Mouse (Mus musculus) heart, adult 18-20 months (tissue): ENCODE results near the gene Arnt2. TPM values are rescaled to one million over a fixed set of nuclear protein-coding genes. Genes with fewer than 3 reads are reported as not detected.

Experiments used
- DNase-seq, 2 experiments: peaks; one replicate each; pipeline ENCODE4 v3.0.0; 2021 to 2022; ENCODE audit warnings: mixed read lengths in 1 of 2
- total RNA-seq, 2 experiments: library from RNA; stranded (reverse); gene quantifications; 2 replicates each; pipeline ENCODE4 v1.2.3; 2021

Arnt2 gene
- total RNA-seq, 2 experiments from 2014 or later: 0.40 to 1.4 TPM

GRCm38 (mm10) chr7:84343160-84343559 lies 66.8 kb downstream of the Arnt2 start:
- no peak for DNase-seq

DNA sequence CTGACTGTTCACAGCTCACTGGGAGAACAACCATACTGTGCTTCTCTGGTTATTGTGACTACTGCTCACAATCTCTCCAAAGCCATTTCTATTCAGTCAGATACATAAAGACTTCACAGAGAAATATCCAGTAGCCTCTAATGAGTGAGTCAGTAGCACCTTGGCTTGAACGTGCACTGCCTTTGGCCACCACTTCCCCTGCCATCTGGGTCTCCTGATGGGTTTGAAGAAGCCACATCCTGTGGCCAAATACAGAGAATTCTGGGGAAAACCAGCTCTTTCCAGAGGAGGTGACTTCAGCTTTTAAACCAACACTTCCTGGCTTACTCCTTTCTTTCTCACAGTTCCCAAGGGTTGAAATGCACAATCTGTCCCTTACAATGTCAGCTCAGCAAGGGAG lies 69.0 kb downstream of the Arnt2 start:
- no peak for DNase-seq

- peak; percentile 23 to 27 for DNase-seq
Measured at GRCm38 (mm10) chr7:84339186-84339585, 70.8 kb downstream of the Arnt2 start.

GRCm38 (mm10) chr7:84337768-84338167 lies 72.2 kb downstream of the Arnt2 start:
- peak; percentile 44 to 68 for DNase-seq

GRCm38 (mm10) chr7:84336907-84337306 lies 73.1 kb downstream of the Arnt2 start:
- DNase-seq: no peak

DNA sequence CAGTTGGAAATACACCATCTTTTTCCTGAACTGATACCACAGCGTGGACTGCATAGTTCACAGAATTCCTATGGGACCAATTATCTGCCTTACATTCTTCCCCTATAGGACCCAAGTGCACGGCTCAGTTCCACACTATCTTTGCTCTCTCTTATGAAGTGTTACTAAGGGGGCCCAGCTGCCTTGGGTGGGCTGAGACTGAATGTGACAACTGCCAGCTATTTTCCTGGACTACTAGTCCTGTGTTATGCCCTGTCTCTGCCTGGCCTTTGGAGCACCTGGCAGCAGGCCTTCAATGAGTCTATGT lies 73.4 kb downstream of the Arnt2 start:
- DNase-seq: no peak

DNA sequence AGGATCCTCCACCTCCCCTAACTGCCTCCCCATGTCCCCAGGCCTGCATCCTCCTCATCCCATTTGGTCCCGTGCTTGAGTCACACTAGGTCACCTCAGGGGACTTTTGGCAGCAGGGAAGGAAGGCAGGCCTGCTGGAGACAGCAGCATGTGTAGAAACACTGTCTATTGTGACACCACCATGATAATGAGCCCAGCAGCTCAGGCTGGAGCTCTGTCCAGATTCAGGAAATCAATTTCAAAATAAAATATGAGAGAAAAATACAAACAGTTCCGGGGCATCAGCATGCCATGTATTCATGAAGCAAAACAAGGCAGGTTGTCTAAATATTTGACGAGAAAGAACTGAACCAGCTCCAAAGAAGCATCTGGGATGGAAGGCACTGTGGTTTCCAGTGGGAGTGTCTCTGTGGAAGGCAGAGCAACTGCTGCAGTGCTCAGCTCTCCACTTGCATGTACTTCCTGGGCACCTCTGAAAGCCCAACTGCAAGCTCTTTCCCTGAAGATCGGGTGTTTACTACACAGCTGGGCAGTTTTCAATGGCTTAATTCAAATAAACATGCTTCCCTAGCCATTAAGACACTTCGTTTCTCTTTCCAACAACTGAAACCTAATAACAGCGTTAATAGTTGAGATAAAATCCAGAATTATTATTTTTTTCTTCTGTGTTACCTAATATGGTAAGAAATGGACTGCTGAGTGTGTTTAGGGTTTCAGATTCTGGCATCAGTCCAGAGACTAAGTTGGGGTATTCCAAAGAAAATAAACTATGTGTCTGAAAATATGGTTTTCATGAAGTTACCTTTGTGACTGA lies 74.0 kb downstream of the Arnt2 start:
- DNase-seq: peak in 1 of 2 experiments; percentile 16

- no peak for DNase-seq
Measured at GRCm38 (mm10) chr7:84333996-84334395, 76.0 kb downstream of the Arnt2 start.

DNA sequence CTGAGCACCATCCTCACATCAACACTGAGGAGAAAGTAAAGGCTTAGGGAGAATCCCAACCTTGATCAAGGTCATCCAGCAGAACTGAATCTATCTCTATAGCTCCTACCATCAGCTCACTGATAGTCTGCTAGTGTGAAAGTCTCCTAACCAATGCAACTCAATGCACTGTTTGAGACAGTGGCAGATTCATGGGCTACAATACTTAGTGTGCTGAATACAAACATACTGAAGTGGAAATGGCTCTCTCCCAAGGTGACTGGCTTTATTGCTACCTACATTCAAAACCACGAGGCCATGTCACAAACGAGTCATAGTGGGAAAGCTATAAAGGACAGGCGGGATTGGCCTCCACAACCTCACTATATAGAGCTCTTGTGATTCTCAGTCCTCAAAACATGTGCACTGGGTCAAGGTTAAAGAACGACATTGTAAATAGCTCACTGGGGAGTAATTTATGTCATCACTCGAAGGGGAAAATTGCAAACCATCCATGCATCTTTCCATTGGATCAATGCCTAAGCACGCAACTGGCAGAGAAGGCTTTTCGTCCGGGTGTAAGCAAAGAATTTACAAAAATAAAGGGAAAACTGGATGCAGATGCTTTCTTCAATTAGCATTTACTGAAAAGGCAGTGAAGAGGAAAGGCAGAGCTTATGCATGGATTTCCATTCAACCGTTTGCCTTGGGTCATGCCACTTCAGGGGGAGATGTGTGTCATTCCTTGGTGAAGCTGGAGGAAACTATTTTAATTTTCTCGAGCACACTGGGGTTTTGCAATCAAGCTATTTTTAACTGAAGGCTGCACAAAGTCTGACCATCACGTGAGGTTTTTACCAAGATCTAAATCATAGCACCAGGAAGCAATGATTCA lies 77.4 kb downstream of the Arnt2 start:
- no peak for DNase-seq

DNA sequence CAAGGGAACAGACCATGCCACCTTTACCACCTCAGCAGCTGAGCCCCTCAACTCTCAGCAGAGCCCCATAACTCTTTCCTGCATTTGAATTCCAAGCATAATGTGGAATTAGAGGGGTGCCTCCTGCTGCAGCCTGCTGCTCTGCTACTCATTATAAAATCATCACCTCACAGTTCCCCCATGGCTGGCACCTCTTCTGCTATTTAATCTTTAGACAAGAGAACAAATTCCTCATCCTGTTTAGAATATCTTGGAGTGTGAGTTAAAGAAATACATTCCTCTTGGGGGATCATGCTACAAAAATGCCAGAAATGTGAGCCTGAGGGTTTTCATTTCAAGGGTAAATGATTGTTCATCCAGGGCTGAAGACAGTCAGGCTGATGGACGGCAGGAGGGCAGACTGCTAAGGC lies 80.8 kb downstream of the Arnt2 start:
- DNase-seq: no peak

GRCm38 (mm10) chr7:84328770-84329169 lies 81.2 kb downstream of the Arnt2 start:
- no peak for DNase-seq

- DNase-seq: no peak
Measured at GRCm38 (mm10) chr7:84325570-84326328, 84.2 kb downstream of the Arnt2 start.

GRCm38 (mm10) chr7:84321542-84321941 lies 88.4 kb downstream of the Arnt2 start:
- DNase-seq: no peak

DNA sequence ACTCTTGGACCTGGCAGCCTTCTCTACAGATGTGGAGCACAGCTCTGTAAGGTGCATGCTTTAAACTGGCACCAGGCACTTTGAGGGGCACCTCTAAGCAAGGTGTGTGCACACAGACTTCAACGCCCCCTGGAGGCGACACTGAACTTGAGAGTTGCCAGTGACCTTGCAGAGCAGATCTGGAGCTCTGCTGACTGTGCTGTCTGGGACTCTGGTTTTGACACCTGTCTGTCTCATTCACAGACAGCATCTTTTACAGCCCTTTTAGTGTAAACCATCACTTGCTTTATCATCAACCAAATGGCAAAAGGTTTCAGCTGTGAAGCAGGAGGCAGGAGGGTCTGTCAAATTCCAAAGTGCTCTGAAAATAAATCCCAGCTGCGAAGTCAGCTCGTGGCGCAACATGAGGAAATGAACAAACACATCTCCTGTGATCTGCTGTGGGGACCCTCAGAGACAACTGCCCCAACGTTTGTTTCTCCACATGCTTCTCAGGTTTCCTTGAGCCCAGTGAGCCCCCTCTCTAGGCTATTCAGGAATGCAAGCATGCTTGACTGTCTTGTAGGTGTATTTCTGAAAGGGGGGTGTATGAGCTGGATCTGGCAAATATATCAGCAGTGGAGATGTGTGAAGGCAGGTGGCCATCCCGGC lies 94.5 kb downstream of the Arnt2 start:
- no peak for DNase-seq

DNA sequence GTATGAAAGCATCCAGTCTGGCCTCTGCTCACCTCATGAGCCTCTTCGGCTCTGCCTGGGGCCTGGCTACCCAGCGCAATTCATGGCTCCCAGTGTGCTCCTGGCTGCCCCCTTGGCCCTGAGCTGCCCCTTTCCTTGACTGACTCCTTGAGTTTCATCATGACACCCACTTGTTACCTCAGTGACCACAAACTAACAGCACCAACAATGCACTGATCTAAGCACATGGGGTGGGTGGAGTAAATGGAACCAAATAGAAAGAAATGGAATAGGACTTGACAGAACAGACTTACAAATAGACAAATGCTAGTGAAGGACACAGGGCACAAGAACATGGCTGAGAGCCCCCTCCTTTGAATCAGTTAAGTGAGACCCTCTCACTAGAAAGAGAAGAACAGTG lies 95.2 kb downstream of the Arnt2 start:
- DNase-seq: no peak

DNA sequence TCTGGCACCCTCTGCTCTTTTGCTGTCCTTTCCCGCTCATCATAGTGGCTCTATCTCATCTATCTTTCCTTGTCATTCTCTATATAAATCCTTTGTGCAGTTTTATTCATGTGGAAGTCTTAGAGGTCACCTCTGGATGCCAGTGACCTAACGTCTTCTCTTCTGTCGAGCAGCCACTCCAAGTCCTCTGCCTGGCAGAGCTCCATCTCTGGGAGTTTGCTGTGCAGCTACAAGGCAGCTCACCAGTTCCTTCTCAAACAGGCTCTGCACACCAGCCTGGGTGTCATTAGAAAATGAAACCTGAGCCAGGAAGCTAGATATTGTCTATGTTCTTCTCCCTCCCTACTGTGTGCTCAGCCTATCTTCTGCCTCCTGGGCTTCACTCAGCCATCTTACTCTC lies 98.4 kb downstream of the Arnt2 start:
- no peak for DNase-seq

GRCm38 (mm10) chr7:84310909-84311311 lies 99.1 kb downstream of the Arnt2 start:
- DNase-seq: peak; percentile 19 to 26

DNA sequence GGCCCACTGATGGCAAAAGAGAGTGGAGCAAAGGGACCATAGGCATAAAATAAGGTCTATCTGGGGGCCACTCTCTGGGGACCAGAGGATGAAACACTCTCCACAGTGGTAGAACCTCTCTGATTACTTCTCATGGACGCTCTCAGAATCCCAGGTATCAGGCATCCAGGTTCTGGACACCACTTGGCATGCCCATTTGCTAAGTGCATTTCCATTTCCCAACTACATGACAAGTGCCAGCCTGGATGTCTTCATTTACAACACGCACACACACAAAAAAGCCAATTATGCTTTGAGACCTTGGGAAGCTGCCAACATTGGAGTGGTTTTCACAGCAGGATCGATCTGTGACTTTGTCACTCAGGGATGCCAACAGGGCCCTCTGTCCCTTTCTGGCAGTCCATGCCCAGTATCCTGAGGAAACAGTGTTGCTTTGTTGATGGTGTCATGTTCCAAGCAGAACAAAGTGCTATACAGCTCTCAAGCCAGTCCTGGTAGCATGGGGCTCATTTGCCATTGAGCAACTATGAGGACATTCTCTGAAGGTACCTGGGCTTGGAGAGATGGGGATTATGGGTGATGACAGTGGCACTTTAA lies 102.5 kb downstream of the Arnt2 start:
- DNase-seq: no peak

GRCm38 (mm10) chr7:84300261-84300660 lies 109.7 kb downstream of the Arnt2 start:
- DNase-seq: no peak

DNA sequence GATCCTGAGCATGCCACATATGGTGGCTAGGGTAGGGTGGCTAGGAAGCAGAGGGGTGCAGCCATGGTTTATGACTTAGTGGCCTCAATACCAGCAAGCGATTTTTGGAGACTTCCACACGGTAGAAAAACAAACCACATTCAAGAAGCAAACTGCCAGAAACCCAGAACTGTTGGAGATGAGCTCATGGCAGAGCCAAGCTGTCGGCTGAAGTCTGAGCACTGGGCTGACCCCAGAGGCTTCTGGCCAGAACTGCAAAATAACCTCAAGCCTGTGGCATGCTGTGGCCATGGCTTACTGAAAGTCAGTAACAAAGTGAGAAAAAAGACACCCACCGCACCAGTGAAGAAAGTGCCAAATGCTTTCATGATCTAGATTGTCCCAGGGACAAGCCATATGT lies 110.4 kb downstream of the Arnt2 start:
- DNase-seq: no peak

DNA sequence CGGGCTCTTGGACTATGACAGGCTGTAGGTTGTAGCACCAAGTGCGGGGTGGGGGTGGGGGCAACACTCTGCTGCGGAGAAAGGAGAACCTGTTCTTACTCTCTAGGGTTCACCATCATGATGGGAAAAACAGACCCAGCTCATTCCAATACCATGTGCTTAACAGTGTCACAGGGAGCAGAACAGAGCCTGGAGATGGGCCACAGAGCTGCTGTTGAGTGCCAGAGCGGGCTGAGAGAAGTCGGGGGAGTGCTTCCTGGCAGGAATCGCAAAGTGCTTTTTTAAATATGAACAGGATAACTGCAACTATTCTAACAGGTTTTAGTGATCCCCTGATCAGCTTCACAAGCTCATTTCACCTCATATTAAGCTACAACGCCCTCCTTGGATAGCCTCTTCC lies 116.9 kb downstream of the Arnt2 start:
- DNase-seq: peak; percentile 33 to 37

DNA sequence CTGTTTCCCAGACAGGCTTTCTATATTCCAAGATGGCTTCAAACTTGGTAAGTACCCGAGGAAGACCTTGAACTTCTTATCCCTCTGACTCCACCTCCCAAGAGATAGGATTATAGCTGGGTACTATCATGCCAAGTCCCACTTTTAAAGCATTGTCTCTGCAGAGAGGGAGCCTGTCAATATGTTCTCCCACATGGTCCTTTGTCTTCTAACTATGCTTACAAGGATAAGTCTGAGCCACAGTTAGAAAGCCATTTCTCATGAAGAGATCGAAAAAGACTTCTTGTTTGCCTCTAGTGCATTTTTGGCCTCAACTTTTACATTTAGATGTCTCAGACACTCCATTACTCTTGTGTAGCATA lies 122.8 kb downstream of the Arnt2 start:
- no peak for DNase-seq
